Mouse (Mus musculus) A20 (cell line): ENCODE measurements around the gene Bcl7c.
"Not testable (repeated sequence)": the region's sequence is repeated elsewhere in the genome, so short reads cannot be mapped to it uniquely, and the experiment has no call there.

Experiments
- DNase-seq: peaks from one replicate; pipeline ENCODE4 v3.0.0-alpha.2; 2011; ENCODE audit warnings: low read depth, low spot score

Bcl7c gene

GRCm38 (mm10) chr7:127708207-127709078 lies at the start of gene Bcl7c:
Gene Bcl7c, minus strand, starts transcription at chr7:127708933.
- DNase-seq, result peak; percentile 96

- DNase-seq, result no peak
Observed at GRCm38 (mm10) chr7:127753741-127754140, 45.0 kb upstream of the Bcl7c start.

GRCm38 (mm10) chr7:127753158-127753557 lies 44.4 kb upstream of the Bcl7c start:
- no peak for DNase-seq

- no peak for DNase-seq
Observed at GRCm38 (mm10) chr7:127752069-127752468, 43.3 kb upstream of the Bcl7c start.

- no peak for DNase-seq
Observed at GRCm38 (mm10) chr7:127751619-127752018, 42.9 kb upstream of the Bcl7c start.

- DNase-seq, result no peak
Observed at GRCm38 (mm10) chr7:127750131-127751127, 41.7 kb upstream of the Bcl7c start.

- DNase-seq, result no peak
Observed at GRCm38 (mm10) chr7:127748235-127748560, 39.5 kb upstream of the Bcl7c start.

- no peak for DNase-seq
Observed at GRCm38 (mm10) chr7:127747559-127748234, 39.0 kb upstream of the Bcl7c start.

GRCm38 (mm10) chr7:127746494-127747491 lies 38.1 kb upstream of the Bcl7c start:
- DNase-seq, result peak; percentile 33

GRCm38 (mm10) chr7:127745652-127746493 lies 37.1 kb upstream of the Bcl7c start:
- peak; percentile 92 for DNase-seq

- peak; percentile 96 for DNase-seq
Observed at GRCm38 (mm10) chr7:127745251-127745651, 36.5 kb upstream of the Bcl7c start.

- peak; percentile 86 for DNase-seq
Observed at GRCm38 (mm10) chr7:127744366-127745045, 35.8 kb upstream of the Bcl7c start, which contains the start of gene Fbxl19. Gene Fbxl19, plus strand, starts transcription at chr7:127744543.

GRCm38 (mm10) chr7:127732066-127732465 lies 23.3 kb upstream of the Bcl7c start, which contains the start of gene Ctf2:
Gene Ctf2, minus strand, starts transcription at chr7:127732166.
- DNase-seq, result not testable (repeated sequence)

GRCm38 (mm10) chr7:127730170-127730569 lies 21.4 kb upstream of the Bcl7c start:
- DNase-seq, result no peak

GRCm38 (mm10) chr7:127727898-127728297 lies 19.2 kb upstream of the Bcl7c start:
- peak; percentile 58 for DNase-seq

GRCm38 (mm10) chr7:127725924-127726323 lies 17.2 kb upstream of the Bcl7c start:
- DNase-seq, result no peak

GRCm38 (mm10) chr7:127725490-127725889 lies 16.8 kb upstream of the Bcl7c start:
- DNase-seq, result no peak

- no peak for DNase-seq
Observed at GRCm38 (mm10) chr7:127719258-127719657, 10.5 kb upstream of the Bcl7c start.

- no peak for DNase-seq
Observed at GRCm38 (mm10) chr7:127718339-127718738, 9.6 kb upstream of the Bcl7c start.
